In the genomic region with DNA sequence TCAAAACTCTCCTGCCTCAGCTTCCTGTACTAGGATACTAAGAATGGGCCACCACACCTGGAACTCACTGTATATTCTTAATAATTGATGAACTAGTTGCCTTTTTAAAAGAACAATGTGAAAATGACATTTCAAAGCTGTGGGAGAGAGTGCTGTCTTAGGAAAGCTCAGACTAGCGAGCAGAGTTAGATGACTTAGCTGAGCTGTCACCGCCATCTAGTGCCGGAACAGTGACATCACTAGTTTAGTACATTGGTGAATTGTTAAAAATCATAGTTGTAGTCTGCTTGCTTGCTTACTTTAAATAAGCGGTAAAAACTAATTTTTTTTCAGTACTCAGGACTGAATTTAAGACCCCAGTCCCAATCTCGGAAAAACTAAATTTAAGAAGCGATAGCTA, we compare ENCODE assay signal across 8 mouse cellular contexts. TPM values are rescaled to one million over a fixed set of nuclear protein-coding genes. Genes with fewer than 3 reads are reported as not detected.
A peak's percentile ranks its signal among the peaks of the same experiment; 100 is the strongest.
DNase-seq lines count a peak whose midpoint lies in the region; ATAC-seq and TF ChIP-seq lines count a peak whose summit lies in the region.

No protein-coding gene starts in this region.

- H3K27ac ChIP-seq in left cerebral cortex, adult 2 months, result no peak overlapping the region
- no peak overlapping the region for H3K27ac ChIP-seq in heart, postnatal 0 days (ENCODE audit: low read depth)
- no peak overlapping the region for H3K27ac ChIP-seq in midbrain, embryonic 16.5 days (ENCODE audit: low read length)
- H3K27ac ChIP-seq in stomach, embryonic 15.5 days, result no peak overlapping the region

- H3K4me1 ChIP-seq in heart, postnatal 0 days (ENCODE audit: control insufficient read depth, insufficient read depth), result peaks cover 8% of the 10 kb centered on the region; the same call in 1 of the 2 replicates
- no peaks in the 10 kb centered on the region for H3K4me1 ChIP-seq in midbrain, embryonic 16.5 days (ENCODE audit: control insufficient read depth, insufficient read depth, low read length)
- no peaks in the 10 kb centered on the region for H3K4me1 ChIP-seq in stomach, embryonic 15.5 days

- TF ChIP-seq EP300 in heart, postnatal 0 days (IDR thresholded peaks at IDR 0.05; ENCODE audit: low read depth), result no peak

- H3K36me3 ChIP-seq in heart, postnatal 0 days (replicated peaks; ENCODE audit: control insufficient read depth, insufficient read depth, low read length), result no peaks in the 10 kb centered on the region
- H3K36me3 ChIP-seq in midbrain, embryonic 16.5 days (ENCODE audit: control insufficient read depth, insufficient read depth, low read length), result no peaks in the 10 kb centered on the region
- H3K36me3 ChIP-seq in stomach, embryonic 15.5 days, result no peaks in the 10 kb centered on the region

- H3K4me2 ChIP-seq in heart, postnatal 0 days (ENCODE audit: low read depth, low read length), result no peak overlapping the region
- no peak overlapping the region for H3K4me2 ChIP-seq in midbrain, embryonic 16.5 days (ENCODE audit: low read length)
- H3K4me2 ChIP-seq in stomach, embryonic 15.5 days, result no peak overlapping the region

- ATAC-seq in heart, postnatal 0 days (ENCODE audit: insufficient read depth, low read depth), result peak; percentile 69; the same call in 1 of the 2 replicates
- peak; percentile 76; the same call in 1 of the 2 replicates for ATAC-seq in midbrain, embryonic 16.5 days
- peak; percentile 64; the same call in 1 of the 2 replicates for ATAC-seq in stomach, embryonic 15.5 days (ENCODE audit: insufficient read depth, low FRiP score, low read depth)

- intact Hi-C loops in left cerebral cortex, adult 2 months (cut with DNase I), result loop anchor here (2.0 to 5.0 kb wide), 4 partner anchors 81 to 321 kb away; no protein-coding TSS in a partner anchor
- intact Hi-C loops in left cerebral cortex, postnatal 14 days (cut with DNase I), result loop anchor here (1.0 to 5.0 kb wide), 4 partner anchors 82 to 262 kb away; no protein-coding TSS in a partner anchor

- TF ChIP-seq CTCF in left cerebral cortex, adult 2 months (IDR thresholded peaks at IDR 0.05), result peak; percentile 85
- TF ChIP-seq CTCF in heart, postnatal 0 days (IDR thresholded peaks at IDR 0.05; ENCODE audit: low read depth), result peak; percentile 83

- WGBS in heart, postnatal 0 days, result 5% methylated on average over 6 of the region's 6 CpGs
- WGBS in midbrain, embryonic 16.5 days, result 9% methylated on average over 6 of the region's 6 CpGs
- 10% methylated on average over 6 of the region's 6 CpGs for WGBS in stomach, embryonic 15.5 days

- H3K4me3 ChIP-seq in left cerebral cortex, adult 2 months, result no peak overlapping the region
- no peak overlapping the region for H3K4me3 ChIP-seq in heart, postnatal 0 days (ENCODE audit: low read depth, low read length)
- no peak overlapping the region for H3K4me3 ChIP-seq in midbrain, embryonic 16.5 days (ENCODE audit: low read depth, low read length)
- H3K4me3 ChIP-seq in stomach, embryonic 15.5 days (replicated peaks), result no peak overlapping the region

- no peaks in the 10 kb centered on the region for H3K9me3 ChIP-seq in heart, postnatal 0 days (replicated peaks; ENCODE audit: control insufficient read depth, low read length)
- H3K9me3 ChIP-seq in midbrain, embryonic 16.5 days (replicated peaks; ENCODE audit: control insufficient read depth, low read length, poor library complexity, severe bottlenecking), result no peaks in the 10 kb centered on the region
- H3K9me3 ChIP-seq in stomach, embryonic 15.5 days, result no peaks in the 10 kb centered on the region

- peaks cover 5% of the 10 kb centered on the region; the same call in 1 of the 2 replicates for H3K27me3 ChIP-seq in heart, postnatal 0 days (ENCODE audit: control insufficient read depth, insufficient read depth, low read length)
- H3K27me3 ChIP-seq in midbrain, embryonic 16.5 days (ENCODE audit: control insufficient read depth, insufficient read depth, low read depth, low read length), result no peaks in the 10 kb centered on the region
- no peaks in the 10 kb centered on the region for H3K27me3 ChIP-seq in stomach, embryonic 15.5 days (replicated peaks)

- peak; percentile 42 to 51 for DNase-seq in left cerebral cortex, adult 2 months (ENCODE audit: extremely low spot score in 1 of 2, low spot score in 2 of 2)
- DNase-seq in left cerebral cortex, adult 8-10 months (ENCODE audit: low spot score in 2 of 2), result no peak
- peak; percentile 73 for DNase-seq in ZHBTc4 (ENCODE audit: low read depth, low spot score)
- peak; percentile 90 for DNase-seq in embryo, embryonic 10 days (ENCODE audit: low spot score)
- DNase-seq in heart, postnatal 0 days (ENCODE audit: low spot score), result peak; percentile 84
- peak; percentile 67 to 68 for DNase-seq in left cerebral cortex, postnatal 14 days (ENCODE audit: low spot score in 2 of 2)

- no peak overlapping the region for H3K9ac ChIP-seq in heart, postnatal 0 days (replicated peaks; ENCODE audit: low read depth, low read length)
- no peak overlapping the region for H3K9ac ChIP-seq in midbrain, embryonic 16.5 days (ENCODE audit: low read depth, low read length)
- H3K9ac ChIP-seq in stomach, embryonic 15.5 days, result no peak overlapping the region

RNA-seq across cellular contexts. Expression of a gene that starts 35.1 kb away (rescaled TPM):
- total RNA-seq in left cerebral cortex, adult 2 months (2021), result 1 to 10 TPM; 2.7 to 3.7 TPM
- 1 to 10 TPM; 3.3 to 4.9 (median 3.9) TPM for total RNA-seq in left cerebral cortex, adult 8-10 months (2022)
- total RNA-seq in heart, postnatal 0 days (2014; rRNA removed; ENCODE audit: low replicate concordance), result not detected in 2 replicates
- polyA plus RNA-seq in heart, postnatal 0 days (2015; fragmentation: Nextera tagmentation; extraction: Ambion mirVana), result 0.03 and 0.30 TPM in 2 replicates
- 1 to 10 TPM; 3.5 to 3.6 TPM for total RNA-seq in left cerebral cortex, postnatal 14 days (2021)
- 4.4 and 5.1 TPM in 2 replicates for polyA plus RNA-seq in midbrain, embryonic 16.5 days (2015; fragmentation: Nextera tagmentation; extraction: Ambion mirVana)
- 0.81 and 1.1 TPM in 2 replicates for polyA plus RNA-seq in stomach, embryonic 15.5 days (2015; fragmentation: Nextera tagmentation; extraction: Ambion mirVana)

RNA-seq across cellular contexts. Expression of a gene that starts 46.2 kb away (rescaled TPM):
- 10 to 100 TPM; 46.6 to 63.0 TPM for total RNA-seq in left cerebral cortex, adult 2 months (2021)
- total RNA-seq in left cerebral cortex, adult 8-10 months (2022), result 10 to 100 TPM; 89.2 to 96.6 (median 90.5) TPM
- 70.1 and 79.5 TPM in 2 replicates for total RNA-seq in heart, postnatal 0 days (2014; rRNA removed; ENCODE audit: low replicate concordance)
- polyA plus RNA-seq in heart, postnatal 0 days (2015; fragmentation: Nextera tagmentation; extraction: Ambion mirVana), result 69.4 and 75.6 TPM in 2 replicates
- total RNA-seq in left cerebral cortex, postnatal 14 days (2021), result 100 to 1,000 TPM in 1 of 2 experiments, 10 to 100 TPM in 1; 71.8 to 100 TPM
- 165 and 178 TPM in 2 replicates for polyA plus RNA-seq in midbrain, embryonic 16.5 days (2015; fragmentation: Nextera tagmentation; extraction: Ambion mirVana)
- 10.4 and 12.6 TPM in 2 replicates for polyA plus RNA-seq in stomach, embryonic 15.5 days (2015; fragmentation: Nextera tagmentation; extraction: Ambion mirVana)

Comparison
In these comparisons a context has a peak if more than half of its experiments do, and no peak if none do; other contexts are left out.
1. DNase-seq: peak in left cerebral cortex, adult 2 months (2 of 2), ZHBTc4 (single experiment), embryo, embryonic 10 days (single experiment), heart, postnatal 0 days (single experiment) and left cerebral cortex, postnatal 14 days (2 of 2); none in left cerebral cortex, adult 8-10 months (0 of 2).
2. Peak in every context shown above with its lines, with median percentiles within 50 percentile points of each other: ATAC-seq.